Mouse (Mus musculus): Measurements from ENCODE around the gene Gmpr.

GRCm38 (mm10) chr13:45600443-45600842, 93.2 kb downstream of the Gmpr start:
- TF ChIP-seq GATA1 (IDR thresholded peaks at IDR 0.05; ENCODE audit: borderline replicate concordance, low read length), result no peak
- TF ChIP-seq FLI1 (IDR thresholded peaks at IDR 0.05; ENCODE audit: low read length), result no peak
